Mouse (Mus musculus): Measurements from ENCODE around the gene Ccdc85c. TPM values are rescaled to one million over a fixed set of nuclear protein-coding genes. Genes with fewer than 3 reads are reported as not detected.

Ccdc85c gene
- total and polyA plus RNA-seq, 3 experiments = 14.0 to 32.4 (median 15.2) TPM

GRCm38 (mm10) chr12:108305812-108306794 lies 30.9 kb upstream of the Ccdc85c start, which contains the start of gene Hhipl1:
Hhipl1 (plus strand) TSS chr12:108306270.
- Histone ChIP-seq H3K4me2 (ENCODE audit: insufficient read depth, low read depth, poor library complexity, severe bottlenecking) (no peak within 1 kb of the TSS), H3K9me3 (replicated peaks; ENCODE audit: low read length) (peaks cover 3% of the 10 kb centered on the region), H3K27ac (ENCODE audit: insufficient read depth, low read depth) (no peak within 1 kb of the TSS), H3K4me3 (replicated peaks in 1 of 3; ENCODE audit: low read depth in 2 of 3, low read length in 2 of 3, poor library complexity in 1 of 3) (no peak within 1 kb of the TSS), H3K9ac (ENCODE audit: insufficient read depth, low read depth) (no peak within 1 kb of the TSS), H3K36me3 (replicated peaks in 1 of 2; ENCODE audit: control insufficient read depth in 1 of 2, insufficient read depth in 1 of 2, low read length in 1 of 2) (no peaks in the 10 kb centered on the region), H3K79me2 (replicated peaks; ENCODE audit: control insufficient read depth, extremely low read depth, insufficient read depth, poor library complexity, severe bottlenecking) (no peaks in the 10 kb centered on the region), H3K27me3 (replicated peaks) (peaks cover 51% of the 10 kb centered on the region), H3K4me1 (ENCODE audit: control insufficient read depth in 1 of 2, insufficient read depth in 2 of 2) (peaks cover 0 to 23% of the 10 kb centered on the region in 2 experiments; a peak in 2 of 4 replicates)
- dilution Hi-C loops (cut with MboI; ENCODE audit: extremely low pct_ligation_motif_present, extremely low pct_unique_long_range_greater_than_20kb, low sequenced_read_pairs) (no loop called here), in situ Hi-C loops (cut with MboI; ENCODE audit: low pct_ligation_motif_present, low pct_unique_long_range_greater_than_20kb, low sequenced_read_pairs) (no loop called here)
- DNase-seq (ENCODE audit: extremely low read depth) = no peak
- TF ChIP-seq SIN3A (IDR thresholded peaks at IDR 0.05; ENCODE audit: low read length) (no peak), KAT2A (IDR thresholded peaks at IDR 0.05; ENCODE audit: insufficient replicate concordance, low read length) (no peak), MAX (IDR thresholded peaks at IDR 0.05; ENCODE audit: low read length) (no peak), SMC3 (IDR thresholded peaks at IDR 0.05; ENCODE audit: low read depth, low read length) (no peak), NRF1 (IDR thresholded peaks at IDR 0.05; ENCODE audit: low read depth, low read length) (no peak), MXI1 (IDR thresholded peaks at IDR 0.05; ENCODE audit: low read depth, low read length) (no peak), HCFC1 (IDR thresholded peaks at IDR 0.05; ENCODE audit: low read depth, low read length) (no peak), ZKSCAN1 (IDR thresholded peaks at IDR 0.05; ENCODE audit: borderline replicate concordance, low read depth, low read length) (no peak), ZNF384 (IDR thresholded peaks at IDR 0.05; ENCODE audit: low read depth, low read length) (no peak), CHD1 (IDR thresholded peaks at IDR 0.05; ENCODE audit: low read depth, low read length) (no peak), NELFE (IDR thresholded peaks at IDR 0.05; ENCODE audit: low read depth, low read length) (no peak), USF1 (IDR thresholded peaks at IDR 0.05; ENCODE audit: low read depth, low read length) (no peak), ZMIZ1 (IDR thresholded peaks at IDR 0.05; ENCODE audit: low read depth, low read length) (no peak), ELF1 (IDR thresholded peaks at IDR 0.05; ENCODE audit: low read depth, low read length) (no peak), JUND (conservative IDR thresholded peaks at IDR 0.05; ENCODE audit: low read depth, low read length) (no peak), E2F4 (IDR thresholded peaks at IDR 0.05; ENCODE audit: insufficient replicate concordance, low read depth, low read length) (no peak), GABPA (IDR thresholded peaks at IDR 0.05; ENCODE audit: insufficient replicate concordance, low read depth, low read length) (no peak), CTCF (conservative IDR thresholded peaks at IDR 0.05 in 1 of 2, IDR thresholded peaks at IDR 0.05 in 1 of 2; ENCODE audit: low read depth in 2 of 2, low read length in 2 of 2) (no peak), PAX5 (IDR thresholded peaks at IDR 0.05; ENCODE audit: low read length) (no peak)

DNA sequence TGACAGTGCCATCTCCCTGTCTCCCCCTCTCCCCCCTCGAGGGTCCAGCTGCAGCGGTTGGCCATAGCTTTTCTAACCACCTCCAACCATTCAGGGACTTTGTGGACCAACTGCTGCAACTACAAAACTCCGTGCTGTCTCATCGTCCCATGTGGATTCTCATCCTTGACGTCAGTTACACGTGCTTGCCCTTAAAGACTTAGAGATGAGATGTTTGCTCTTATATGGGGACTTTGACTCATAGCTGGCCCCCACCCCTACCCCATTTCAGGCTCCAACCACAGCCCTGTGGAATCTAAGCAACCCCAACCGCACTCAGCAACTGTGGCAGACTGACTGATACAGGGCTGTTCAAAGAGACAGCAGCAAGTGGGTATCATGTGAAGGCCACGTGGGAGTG lies 29.9 kb upstream of the Ccdc85c start:
- H3K27me3 ChIP-seq (replicated peaks) = peaks cover 43% of the 10 kb centered on the region
- dilution Hi-C loops (cut with MboI; ENCODE audit: extremely low pct_ligation_motif_present, extremely low pct_unique_long_range_greater_than_20kb, low sequenced_read_pairs) = no loop called here
- peaks cover 3% of the 10 kb centered on the region for H3K9me3 ChIP-seq (replicated peaks; ENCODE audit: low read length)
- peaks cover 0 to 15% of the 10 kb centered on the region in 2 experiments; a peak in 2 of 4 replicates for H3K4me1 ChIP-seq (ENCODE audit: control insufficient read depth in 1 of 2, insufficient read depth in 2 of 2)
- H3K9ac ChIP-seq (ENCODE audit: insufficient read depth, low read depth) = no peak overlapping the region
- no peak overlapping the region for H3K27ac ChIP-seq (ENCODE audit: insufficient read depth, low read depth)
- no peaks in the 10 kb centered on the region for H3K36me3 ChIP-seq (replicated peaks in 1 of 2; ENCODE audit: control insufficient read depth in 1 of 2, insufficient read depth in 1 of 2, low read length in 1 of 2)
- DNase-seq (ENCODE audit: extremely low read depth) = no peak
- H3K4me3 ChIP-seq (replicated peaks in 1 of 3; ENCODE audit: low read depth in 2 of 3, low read length in 2 of 3, poor library complexity in 1 of 3) = no peak overlapping the region
- in situ Hi-C loops (cut with MboI; ENCODE audit: low pct_ligation_motif_present, low pct_unique_long_range_greater_than_20kb, low sequenced_read_pairs) = no loop called here
- H3K4me2 ChIP-seq (ENCODE audit: insufficient read depth, low read depth, poor library complexity, severe bottlenecking) = no peak overlapping the region
- H3K79me2 ChIP-seq (replicated peaks; ENCODE audit: control insufficient read depth, extremely low read depth, insufficient read depth, poor library complexity, severe bottlenecking) = no peaks in the 10 kb centered on the region
- TF ChIP-seq BHLHE40 (IDR thresholded peaks at IDR 0.05; ENCODE audit: low read depth, low read length) (peak; percentile 35), MXI1 (IDR thresholded peaks at IDR 0.05; ENCODE audit: low read depth, low read length) (no peak), MYC (IDR thresholded peaks at IDR 0.05; ENCODE audit: low read depth, low read length) (no peak), PAX5 (IDR thresholded peaks at IDR 0.05; ENCODE audit: low read length) (no peak)

Data from CH12.LX (cell line).